Mouse (Mus musculus): Measurements from ENCODE around the gene Clgn.
"Not testable (repeated sequence)": the region's sequence is repeated elsewhere in the genome, so short reads cannot be mapped to it uniquely, and the experiment has no call there.

Gene Clgn

DNA sequence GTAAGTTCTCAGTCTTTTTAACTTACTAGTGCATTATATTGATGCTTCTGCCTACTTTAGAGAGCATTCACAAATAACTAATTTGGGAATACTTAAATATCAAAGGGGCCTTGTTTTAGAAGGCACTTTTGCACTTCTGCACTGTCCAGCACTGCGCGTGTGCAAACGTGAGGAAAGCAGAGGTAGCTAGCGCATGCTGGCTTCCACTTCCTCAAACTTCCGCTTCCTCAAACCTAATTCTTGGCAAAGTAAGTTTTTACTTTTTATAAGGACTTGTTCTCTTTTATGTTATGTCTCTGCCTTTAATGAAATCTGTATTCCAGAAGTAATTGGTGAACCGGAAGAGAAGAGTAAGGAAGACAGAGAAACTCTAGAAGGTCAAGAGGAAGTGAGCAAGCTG, 35.5 kb downstream of the Clgn start:
- no peak for DNase-seq

DNA sequence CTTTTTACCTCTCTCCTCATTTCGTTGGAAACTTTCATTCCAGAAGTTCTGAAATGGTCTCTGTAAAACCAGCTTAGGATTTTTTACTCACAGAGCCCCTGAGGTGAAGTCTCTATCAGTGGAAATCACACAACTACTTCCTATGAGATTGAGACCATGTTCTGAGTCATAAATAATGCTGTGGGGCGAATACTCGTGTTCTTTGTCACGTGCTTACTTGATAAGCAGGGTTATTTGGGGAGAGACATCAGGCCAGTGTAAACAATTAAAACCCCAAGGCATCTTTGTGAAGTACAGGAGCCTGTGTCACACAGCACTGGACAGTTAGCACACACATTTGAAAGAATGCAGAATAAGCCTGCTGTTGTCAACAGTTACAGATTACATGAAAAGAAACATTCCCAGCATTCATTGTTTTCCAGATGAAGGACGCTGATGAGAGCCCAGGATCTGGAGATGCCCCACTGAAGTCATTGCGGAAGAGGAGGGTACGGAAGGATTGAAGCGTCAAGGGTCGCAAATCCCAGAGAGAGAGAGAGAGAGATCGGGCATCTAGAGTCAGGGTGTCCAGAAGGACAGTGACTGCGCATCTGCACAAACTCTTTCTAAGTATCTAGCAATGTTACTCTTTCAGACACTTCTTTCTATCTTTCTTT, 36.6 kb downstream of the Clgn start:
- DNase-seq = no peak

DNA sequence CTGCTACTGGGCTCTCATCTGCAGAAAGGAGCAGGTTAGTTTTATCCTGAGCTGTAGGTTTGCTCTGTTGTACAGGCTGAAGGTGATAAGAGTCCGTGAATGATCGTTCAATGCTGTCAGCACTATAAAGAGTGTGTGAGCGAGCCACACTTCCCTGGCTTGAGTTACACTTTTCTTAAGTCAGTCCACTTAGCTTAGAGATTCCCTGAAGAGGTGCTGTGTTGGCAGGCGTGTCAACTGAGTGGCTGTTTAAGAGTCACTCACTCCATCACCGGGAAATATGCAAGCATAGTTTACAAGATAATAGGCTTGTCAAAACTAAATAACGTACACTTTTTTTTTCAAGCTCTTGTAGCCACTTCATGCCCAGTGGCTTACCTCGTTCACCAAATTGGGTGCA, 37.3 kb downstream of the Clgn start:
- DNase-seq = no peak

DNA sequence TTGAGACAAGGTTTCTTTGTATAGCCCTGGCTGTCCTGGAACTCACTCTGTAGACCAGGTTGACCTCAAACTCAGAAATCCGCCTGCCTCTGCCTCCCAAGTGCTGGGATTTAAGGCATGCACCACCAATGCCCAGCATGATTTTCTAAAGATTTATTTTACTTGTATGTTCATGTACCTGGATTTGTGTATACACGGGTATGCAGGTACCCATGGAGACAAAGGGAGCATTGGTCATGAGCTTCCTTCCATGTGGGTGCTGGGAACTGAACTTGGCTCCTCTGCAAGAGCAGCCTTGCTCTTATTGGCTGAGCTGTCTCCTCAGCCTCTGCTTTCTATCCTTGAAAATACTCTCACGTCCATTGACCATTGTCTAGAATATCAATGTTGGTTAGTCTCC, 39.0 kb downstream of the Clgn start:
- not testable (repeated sequence) for DNase-seq

DNA sequence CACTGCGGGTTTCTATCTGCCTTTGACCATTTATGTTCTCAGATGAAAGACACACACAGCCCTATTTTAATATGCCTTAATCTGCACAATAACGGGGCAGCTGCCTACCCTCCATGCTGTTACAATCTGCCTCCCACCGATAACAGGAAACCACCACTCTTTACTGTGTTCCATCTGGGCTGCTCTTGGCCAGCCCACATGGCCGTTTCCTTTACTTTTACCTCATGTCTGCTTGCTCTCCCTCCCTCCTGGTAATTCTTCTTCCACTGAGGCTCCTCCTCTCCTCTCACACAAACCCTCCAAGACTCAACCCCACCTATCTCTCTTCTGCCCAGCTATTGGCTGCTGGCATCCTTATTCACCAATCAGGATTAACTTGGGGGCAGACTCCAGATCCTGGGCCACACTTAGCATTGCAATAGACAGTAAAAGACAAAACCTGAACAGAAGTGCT, 39.4 kb downstream of the Clgn start:
- DNase-seq = no peak

DNA sequence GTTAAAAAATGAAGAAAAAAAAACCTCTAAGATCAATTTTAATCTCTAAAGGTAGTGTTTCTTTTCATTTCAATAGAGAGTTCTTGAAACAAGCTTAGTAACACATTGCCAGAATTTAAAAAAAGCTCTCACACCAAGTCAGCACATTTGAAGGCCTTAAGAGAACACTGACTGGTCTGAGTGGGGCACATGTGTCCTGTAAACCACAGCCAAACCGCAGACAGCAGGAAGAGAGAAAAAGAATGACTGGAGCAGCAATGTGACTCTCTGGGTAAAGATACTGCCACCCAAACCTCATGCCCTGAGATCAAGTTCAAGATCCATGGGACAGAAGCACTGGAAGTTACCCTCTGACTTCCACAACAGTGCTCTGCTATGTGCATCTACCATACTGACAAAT, 47.4 kb downstream of the Clgn start:
- DNase-seq = no peak

DNA sequence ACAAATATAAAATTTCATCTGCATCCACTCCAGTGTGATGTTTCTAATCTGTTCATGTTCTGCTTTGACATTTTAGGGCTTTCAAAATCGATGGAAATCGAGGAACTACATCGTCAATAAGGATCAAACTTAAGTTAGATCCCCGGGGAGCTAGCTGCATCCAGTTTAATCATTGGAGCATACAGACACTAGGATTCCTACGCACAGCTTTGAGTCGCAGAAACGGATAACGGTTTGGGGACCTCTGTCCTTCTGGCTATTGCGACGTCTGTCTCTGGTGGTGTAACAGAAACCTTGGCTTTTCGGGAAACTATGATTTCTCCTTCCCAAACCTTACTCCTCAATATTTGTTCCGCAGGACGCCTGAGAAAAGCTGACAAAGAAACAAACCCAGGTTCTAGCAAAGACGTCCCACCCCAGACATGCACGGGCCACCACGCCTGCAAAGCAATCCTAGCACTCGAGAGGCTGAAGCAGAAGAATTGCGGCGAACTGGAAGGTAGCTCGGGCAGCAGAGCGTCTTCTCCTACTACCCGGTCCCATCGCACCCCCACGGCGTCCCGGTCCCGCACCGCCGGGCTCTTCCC, 52.1 kb downstream of the Clgn start:
- no peak for DNase-seq

DNA sequence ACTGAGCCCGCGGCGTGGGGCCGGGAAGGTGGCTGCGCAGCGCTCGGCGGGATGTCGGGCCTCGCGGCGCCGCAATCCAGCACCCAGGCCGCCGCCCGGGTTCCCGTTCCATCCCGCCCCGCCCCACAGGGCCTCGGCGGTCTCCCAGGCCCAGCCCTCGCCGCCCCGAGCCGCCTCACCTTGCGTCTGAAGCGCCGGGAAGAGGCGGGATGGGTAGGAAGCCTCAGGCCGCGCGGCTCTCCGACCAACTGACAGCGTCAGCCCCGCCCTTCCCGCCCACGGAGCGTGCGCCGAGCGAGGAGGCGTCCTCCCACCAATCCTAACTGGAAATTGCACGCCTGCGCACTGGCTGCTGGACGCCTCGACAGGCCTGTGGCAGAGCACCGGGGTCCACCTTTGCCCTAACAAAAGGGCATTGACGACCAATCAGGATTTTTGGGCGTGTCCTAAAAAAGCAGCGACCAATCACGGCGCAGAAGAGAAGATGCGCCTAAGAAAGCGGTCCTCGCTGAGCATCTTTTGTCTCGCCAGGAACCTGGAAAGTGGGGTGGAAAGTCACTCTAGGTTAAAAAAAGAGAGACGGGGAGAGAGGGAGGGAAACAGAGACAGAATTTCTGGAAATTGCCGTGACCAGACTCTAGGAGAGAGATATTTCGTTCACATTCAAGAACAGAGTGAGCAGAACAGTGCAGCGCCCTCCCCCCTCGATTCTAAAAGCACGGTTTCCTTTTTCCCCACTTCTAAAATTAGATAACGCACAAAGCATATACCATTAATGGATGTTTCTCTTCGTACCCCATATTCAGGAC, 52.8 kb downstream of the Clgn start:
- peak; percentile 93 for DNase-seq

DNA sequence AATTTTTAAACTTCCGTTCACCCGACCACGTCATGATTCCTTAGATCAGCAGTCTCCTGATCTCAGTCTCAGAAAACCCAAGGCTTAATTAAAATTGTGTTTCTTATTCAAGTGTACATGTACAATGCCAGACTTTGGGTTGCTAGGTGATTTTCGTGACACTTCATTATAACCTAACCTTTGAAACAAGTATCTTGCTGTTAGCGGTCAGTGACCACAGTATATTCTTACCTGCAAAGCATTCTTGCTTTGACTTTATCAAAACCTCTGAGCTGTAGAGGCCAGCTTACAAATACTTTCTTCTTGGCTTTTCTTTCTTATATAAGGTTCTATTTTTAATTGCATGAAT, 53.4 kb downstream of the Clgn start:
- no peak for DNase-seq

DNA sequence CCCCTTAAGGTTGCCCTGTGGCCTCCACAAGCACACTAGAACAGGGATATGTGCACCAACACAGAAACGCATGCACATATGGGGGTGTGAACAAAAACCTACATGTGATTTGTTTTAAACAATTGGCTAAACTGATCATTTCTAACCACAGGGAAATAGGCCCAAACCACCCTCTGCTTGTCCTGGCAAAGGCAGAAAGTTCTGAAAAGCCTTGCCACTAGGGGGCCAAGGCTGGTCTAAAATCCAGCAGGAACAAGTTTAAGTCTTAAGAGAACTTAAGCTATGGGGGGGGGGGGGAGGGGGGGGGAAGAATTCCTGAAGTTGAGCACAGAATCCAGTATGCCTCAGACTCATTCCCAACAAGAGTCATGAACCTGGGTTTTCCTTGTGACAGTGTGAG, 60.3 kb downstream of the Clgn start:
- DNase-seq = no peak

DNA sequence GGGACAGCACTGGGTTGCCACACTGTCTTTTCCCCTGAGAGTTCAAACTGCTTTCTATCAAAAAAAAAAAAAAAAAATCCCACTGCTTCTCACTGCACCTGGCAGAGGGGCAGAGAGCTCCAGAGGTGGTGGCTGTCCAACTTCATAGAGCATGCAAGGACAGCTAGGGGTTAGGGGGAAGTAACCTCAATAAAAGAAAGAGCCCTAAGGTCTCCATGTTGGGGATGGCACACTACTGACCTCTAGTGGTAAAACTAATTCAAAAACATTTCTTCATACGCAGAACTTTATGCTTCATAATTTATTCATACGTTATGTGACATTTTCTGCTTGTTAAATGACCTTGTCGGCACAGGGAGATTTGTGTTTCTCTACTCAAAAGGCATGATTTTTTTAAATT, 61.4 kb downstream of the Clgn start:
- no peak for DNase-seq

DNA sequence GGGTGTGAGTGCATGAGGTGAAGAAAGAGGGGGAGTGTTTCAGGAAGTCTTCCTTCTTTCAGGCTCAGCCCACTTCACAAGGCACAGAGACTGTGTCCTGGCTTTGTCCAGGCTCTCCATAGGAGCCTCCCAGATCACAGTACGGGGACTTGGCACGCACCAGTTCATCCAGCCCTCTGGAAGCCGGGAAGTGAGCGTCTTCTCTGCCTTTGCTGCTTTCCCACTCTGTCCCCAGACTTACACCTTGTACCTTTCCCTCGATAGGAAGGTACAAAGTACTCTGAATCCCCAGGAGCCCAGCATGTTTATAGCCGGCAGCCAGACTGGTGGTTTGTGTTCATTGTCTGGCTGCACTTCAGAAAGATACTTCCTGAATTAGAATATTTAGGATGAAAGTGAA, 67.5 kb downstream of the Clgn start:
- peak; percentile 46 for DNase-seq

DNA sequence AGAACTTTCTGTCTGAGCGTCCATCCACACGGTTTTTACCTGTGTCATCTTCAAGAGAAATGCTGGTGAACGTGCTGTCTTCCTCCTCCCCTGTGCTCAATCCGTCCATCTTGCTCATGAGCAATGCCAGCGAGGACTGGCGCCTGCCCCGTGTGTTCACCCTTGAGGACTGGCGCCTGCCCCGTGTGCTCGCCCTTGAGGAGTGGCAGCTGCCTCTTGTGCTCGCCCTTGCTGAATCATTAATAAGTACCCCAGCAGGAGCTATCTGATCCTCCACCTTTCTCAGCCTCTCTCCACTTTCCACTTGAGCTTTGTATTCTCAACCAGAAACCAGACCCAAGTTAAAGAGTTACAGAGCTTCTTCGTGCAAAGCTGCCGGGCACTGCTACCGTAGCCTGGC, 68.6 kb downstream of the Clgn start, which contains the start of gene Scoc:
Scoc (minus strand) TSS at position 170 of the 400 bp plus-strand sequence.
- DNase-seq = peak; percentile 71

DNA sequence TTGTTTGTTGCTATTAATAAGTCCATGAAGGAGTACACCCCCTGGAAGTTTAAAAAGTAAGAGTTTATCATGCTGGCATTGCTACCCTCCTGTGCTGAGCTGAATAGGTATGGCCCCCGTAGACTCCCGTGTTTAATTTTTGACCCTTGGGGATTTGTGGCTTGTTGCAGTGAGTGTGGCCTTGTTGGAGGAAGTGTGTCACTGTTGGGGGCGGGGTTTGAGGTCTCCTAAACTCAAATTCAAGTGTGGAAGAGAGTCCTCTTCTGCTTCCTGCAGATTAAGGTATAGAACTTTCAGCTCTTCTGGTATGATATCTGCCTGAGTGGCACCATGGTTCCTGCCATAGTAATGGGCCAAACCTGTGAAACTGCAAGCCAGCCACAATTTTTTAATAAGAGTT, 69.9 kb downstream of the Clgn start:
- no peak for DNase-seq
